Mouse (Mus musculus) adrenal gland, postnatal 14 days (tissue): Measurements from ENCODE around the gene Sgip1. TPM values are rescaled to one million over a fixed set of nuclear protein-coding genes. Genes with fewer than 3 reads are reported as not detected.

Experiments used
- total RNA-seq: library from RNA; stranded (reverse); gene quantifications from 2 replicates; pipeline ENCODE4 v1.2.3, GENCODE M21; 2021

Gene Sgip1
- total RNA-seq, 1 experiment from 2014 or later, result 8.2 TPM

Other genes with a start within 250 kb of the Sgip1 start
- not detected in 2 replicates for gene Tctex1d1, start 237.3 kb downstream of the Sgip1 start, total RNA-seq